Comparison of ENCODE assay signal across 8 mouse cellular contexts in genomic region chr17:25015655-25016291, GRCm38 (mm10). TPM values are rescaled to one million over a fixed set of nuclear protein-coding genes. Genes with fewer than 3 reads are reported as not detected.
DNase-seq lines count a peak whose midpoint lies in the region; ATAC-seq lines count a peak whose summit lies in the region.

TSS of gene Cramp1l (minus strand) at chr17:25015788.
TSS of gene Ift140 (plus strand) at chr17:25016085.

- H3K4me3 ChIP-seq in heart, embryonic 10.5 days, result peak within 1 kb of the TSS; percentile 99
- H3K4me3 ChIP-seq in kidney, embryonic 15.5 days (replicated peaks), result peak within 1 kb of the TSS; percentile 100

- WGBS in heart, embryonic 10.5 days, result under 1% methylated on average over 62 of the region's 62 CpGs
- under 1% methylated on average over 61 of the region's 62 CpGs for WGBS in kidney, embryonic 15.5 days

- peaks cover 25% of the 10 kb centered on the region for H3K36me3 ChIP-seq in heart, embryonic 10.5 days
- H3K36me3 ChIP-seq in kidney, embryonic 15.5 days, result peaks cover 40% of the 10 kb centered on the region

- peak within 1 kb of the TSS; percentile 87 for H3K4me2 ChIP-seq in kidney, embryonic 15.5 days

- no peaks in the 10 kb centered on the region for H3K9me3 ChIP-seq in heart, embryonic 10.5 days
- no peaks in the 10 kb centered on the region for H3K9me3 ChIP-seq in kidney, embryonic 15.5 days (replicated peaks)

- peaks cover 12% of the 10 kb centered on the region for H3K4me1 ChIP-seq in heart, embryonic 10.5 days
- peaks cover 21% of the 10 kb centered on the region for H3K4me1 ChIP-seq in kidney, embryonic 15.5 days

- no peaks in the 10 kb centered on the region for H3K27me3 ChIP-seq in heart, embryonic 10.5 days (ENCODE audit: insufficient read depth, poor library complexity, severe bottlenecking)
- no peaks in the 10 kb centered on the region for H3K27me3 ChIP-seq in kidney, embryonic 15.5 days

- peak within 1 kb of the TSS; percentile 98 for H3K9ac ChIP-seq in kidney, embryonic 15.5 days

- DNase-seq in B cell, adult 2 months, result peak; percentile 98 to 99
- DNase-seq in brain, adult 2 months (ENCODE audit: low read depth, low spot score), result peak; percentile 100
- DNase-seq in heart, embryonic 10.5 days (ENCODE audit: low spot score), result peak; percentile 99
- DNase-seq in liver, result peak; percentile 99
- DNase-seq in spleen, postnatal 4 days (ENCODE audit: low spot score in 2 of 2), result peak; percentile 98

- peak; percentile 85 for ATAC-seq in erythroblast, adult 5-6 weeks (replicated peaks; ENCODE audit: low FRiP score, poor library complexity, severe bottlenecking)
- peak; percentile 98 for ATAC-seq in kidney, embryonic 15.5 days (replicated peaks; ENCODE audit: low FRiP score)
- ATAC-seq in monocyte, adult 5-6 weeks (replicated peaks; ENCODE audit: insufficient number of reproducible peaks, low FRiP score, low TSS enrichment, poor library complexity, severe bottlenecking), result peak; percentile 93

- H3K27ac ChIP-seq in heart, embryonic 10.5 days, result peak within 1 kb of the TSS; percentile 96
- peak within 1 kb of the TSS; percentile 91 for H3K27ac ChIP-seq in kidney, embryonic 15.5 days

RNA-seq across cellular contexts. Expression of gene Cramp1l, which starts in this region (rescaled TPM):
- 16.7 and 18.0 TPM in 2 replicates for total RNA-seq in erythroblast, adult 5-6 weeks (2015; ENCODE audit: low replicate concordance)
- total RNA-seq in erythroblast, adult 5-6 weeks (2017; ENCODE audit: low replicate concordance), result 16.2 and 19.0 TPM in 2 replicates
- 6.2 and 7.2 TPM in 2 replicates for polyA plus RNA-seq in heart, embryonic 10.5 days (2016; fragmentation: Nextera tagmentation; extraction: Ambion mirVana)
- polyA plus RNA-seq in kidney, embryonic 15.5 days (2015; fragmentation: Nextera tagmentation; extraction: Ambion mirVana), result 6.6 and 8.1 TPM in 2 replicates
- total RNA-seq in monocyte, adult 5-6 weeks (2017), result 10.3 to 23.9 TPM (median 11.2 TPM) in 3 replicates

RNA-seq across cellular contexts. Expression of gene Ift140, which starts in this region (rescaled TPM):
- 61.9 and 62.3 TPM in 2 replicates for total RNA-seq in erythroblast, adult 5-6 weeks (2015; ENCODE audit: low replicate concordance)
- total RNA-seq in erythroblast, adult 5-6 weeks (2017; ENCODE audit: low replicate concordance), result 158 and 187 TPM in 2 replicates
- 18.4 and 19.1 TPM in 2 replicates for polyA plus RNA-seq in heart, embryonic 10.5 days (2016; fragmentation: Nextera tagmentation; extraction: Ambion mirVana)
- polyA plus RNA-seq in kidney, embryonic 15.5 days (2015; fragmentation: Nextera tagmentation; extraction: Ambion mirVana), result 19.2 and 27.6 TPM in 2 replicates
- 11.7 to 13.0 TPM (median 12.6 TPM) in 3 replicates for total RNA-seq in monocyte, adult 5-6 weeks (2017)

Comparison
In these comparisons a context has a peak if more than half of its experiments do, and no peak if none do; other contexts are left out.
1. Peak in every context shown above with its lines: DNase-seq, ATAC-seq, H3K4me3 ChIP-seq and H3K27ac ChIP-seq.